Mouse (Mus musculus) stomach, embryonic 16.5 days (tissue): ENCODE results near the gene Mroh8. TPM values are rescaled to one million over a fixed set of nuclear protein-coding genes. Genes with fewer than 3 reads are reported as not detected.
A peak's percentile ranks its signal among the peaks of the same experiment; 100 is the strongest.
"Not testable (repeated sequence)": the region's sequence is repeated elsewhere in the genome, so short reads cannot be mapped to it uniquely, and the experiment has no call there.

Experiments
- ATAC-seq: fragments of 200-750 bp; cut with Nextera tagmentation; 2 replicates; pipeline ENCODE4 v1.8.0; 2017; ENCODE audit warnings: moderate number of reproducible peaks, moderate TSS enrichment; ENCODE audit not compliant: insufficient read depth, low FRiP score
- H3K27ac ChIP-seq: fragments of 300-500 bp; sonication (generic); 2 replicates; pipeline ENCODE4 v1.5.1; 2014; ENCODE audit warnings: low read length
- H3K27me3 ChIP-seq: fragments of 300-500 bp; sonication (generic); 2 replicates; pipeline ENCODE4 v1.6.1; 2014; ENCODE audit warnings: low read length, control low read depth, mixed read lengths; ENCODE audit not compliant: control insufficient read depth, insufficient read depth
- H3K36me3 ChIP-seq: fragments of 300-500 bp; sonication (generic); 2 replicates; pipeline ENCODE4 v1.6.1; 2014; ENCODE audit warnings: low read length; ENCODE audit not compliant: control insufficient read depth, insufficient read depth
- H3K4me1 ChIP-seq: fragments of 300-500 bp; sonication (generic); 2 replicates; pipeline ENCODE4 v1.6.1; 2014; ENCODE audit warnings: low read length, control low read depth, mixed read lengths; ENCODE audit not compliant: control insufficient read depth, insufficient read depth
- H3K4me2 ChIP-seq: fragments of 300-500 bp; sonication (generic); 2 replicates; pipeline ENCODE4 v1.6.1; 2014; ENCODE audit warnings: low read depth, low read length, mixed read lengths
- H3K4me3 ChIP-seq: fragments of 300-500 bp; sonication (generic); replicated peaks from 2 replicates; pipeline ENCODE4 v1.5.1; 2014; ENCODE audit warnings: mild to moderate bottlenecking, low read length
- H3K9ac ChIP-seq: fragments of 300-500 bp; sonication (generic); 2 replicates; pipeline ENCODE4 v1.6.1; 2014; ENCODE audit warnings: low read length
- H3K9me3 ChIP-seq: fragments of 300-500 bp; sonication (generic); replicated peaks from 2 replicates; pipeline ENCODE4 v1.6.1; 2016; ENCODE audit warnings: low read length, control low read depth; ENCODE audit not compliant: control insufficient read depth
- WGBS: fragments of 180-500 bp; shearing (Covaris S2); extraction: QIAGEN DNeasy Blood & Tissue Kit; methylation state at CpG from one replicate; pipeline ENCODE4 v1.1.7; 2014; 5-methylcytosine and 5-hydroxymethylcytosine counted together
- polyA plus RNA-seq: library from polyadenylated mRNA; unstranded; fragments of >200 nt; fragmentation: Nextera tagmentation; extraction: Ambion mirVana; gene quantifications from 2 replicates; pipeline ENCODE4 v1.2.1, GENCODE M21; 2015

The Mroh8 gene
- polyA plus RNA-seq, 1 experiment from 2014 or later, result 0.43 TPM

GRCm38 (mm10) chr2:157211731-157212130 is 67.6 kb downstream of the Mroh8 start:
- no peak overlapping the region for H3K4me3 ChIP-seq
- no peak for ATAC-seq

GRCm38 (mm10) chr2:157204366-157205218 is 74.8 kb downstream of the Mroh8 start, which contains the start of gene Rbl1:
TSS of gene Rbl1 (minus strand) at chr2:157204534.
- Histone ChIP-seq H3K4me3 (peak within 1 kb of the TSS; percentile 76), H3K9me3 (no peaks in the 10 kb centered on the region), H3K36me3 (no peaks in the 10 kb centered on the region), H3K27ac (peak within 1 kb of the TSS; percentile 97), H3K4me1 (peaks cover 5% of the 10 kb centered on the region; the same call in 1 of the 2 replicates), H3K4me2 (peak within 1 kb of the TSS; percentile 69), H3K27me3 (no peaks in the 10 kb centered on the region), H3K9ac (peak within 1 kb of the TSS; percentile 97)
- WGBS, result under 1% methylated on average over 72 of the region's 73 CpGs
- ATAC-seq, result peak; percentile 90

More at GRCm38 (mm10) chr2:157211731-157212130, 67.6 kb downstream of the Mroh8 start:
- H3K36me3 ChIP-seq, result no peaks in the 10 kb centered on the region
- no peaks in the 10 kb centered on the region for H3K9me3 ChIP-seq
- H3K9ac ChIP-seq, result no peak overlapping the region
- no peak overlapping the region for H3K27ac ChIP-seq
- 91% methylated on average over 7 of the region's 7 CpGs for WGBS
- H3K27me3 ChIP-seq, result no peaks in the 10 kb centered on the region
- no peak overlapping the region for H3K4me2 ChIP-seq
- H3K4me1 ChIP-seq, result no peaks in the 10 kb centered on the region

- peak; percentile 86 for ATAC-seq
- peaks cover 6% of the 10 kb centered on the region for H3K36me3 ChIP-seq
- H3K4me2 ChIP-seq, result peak overlapping the region; percentile 69
- H3K27ac ChIP-seq, result peak overlapping the region; percentile 97
- no peaks in the 10 kb centered on the region for H3K27me3 ChIP-seq
- H3K4me1 ChIP-seq, result peaks cover 5% of the 10 kb centered on the region; the same call in 1 of the 2 replicates
- 1% methylated on average over 40 of the region's 49 CpGs for WGBS
- peak overlapping the region; percentile 76 for H3K4me3 ChIP-seq
- H3K9ac ChIP-seq, result peak overlapping the region; percentile 97
- no peaks in the 10 kb centered on the region for H3K9me3 ChIP-seq
Observed at GRCm38 (mm10) chr2:157203459-157204365, 75.6 kb downstream of the Mroh8 start.

DNA sequence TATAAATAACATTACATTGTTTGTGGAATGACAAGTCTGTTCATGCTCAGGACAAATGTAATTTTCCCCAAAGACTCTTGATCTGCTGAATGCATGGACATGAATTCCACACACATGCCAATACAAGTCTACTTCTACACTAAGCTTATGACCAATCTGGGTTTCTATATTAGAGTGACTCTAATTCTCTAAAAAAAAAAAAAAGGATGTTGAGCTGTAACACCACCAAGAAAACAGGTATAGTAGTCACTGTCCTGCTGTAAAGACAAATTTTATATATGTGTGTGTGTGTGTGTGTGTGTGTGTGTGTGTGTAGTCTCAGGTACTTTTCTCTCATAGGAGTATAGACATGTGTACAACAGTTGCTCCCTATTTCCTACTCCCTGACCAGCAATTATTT is 76.3 kb downstream of the Mroh8 start:
- ATAC-seq, result no peak
- Histone ChIP-seq H3K36me3 (peaks cover 10% of the 10 kb centered on the region), H3K27me3 (no peaks in the 10 kb centered on the region), H3K9ac (no peak overlapping the region), H3K4me1 (peaks cover 5% of the 10 kb centered on the region; the same call in 1 of the 2 replicates), H3K27ac (no peak overlapping the region), H3K4me3 (peak overlapping the region; percentile 76), H3K9me3 (no peaks in the 10 kb centered on the region), H3K4me2 (peak overlapping the region; percentile 69)

DNA sequence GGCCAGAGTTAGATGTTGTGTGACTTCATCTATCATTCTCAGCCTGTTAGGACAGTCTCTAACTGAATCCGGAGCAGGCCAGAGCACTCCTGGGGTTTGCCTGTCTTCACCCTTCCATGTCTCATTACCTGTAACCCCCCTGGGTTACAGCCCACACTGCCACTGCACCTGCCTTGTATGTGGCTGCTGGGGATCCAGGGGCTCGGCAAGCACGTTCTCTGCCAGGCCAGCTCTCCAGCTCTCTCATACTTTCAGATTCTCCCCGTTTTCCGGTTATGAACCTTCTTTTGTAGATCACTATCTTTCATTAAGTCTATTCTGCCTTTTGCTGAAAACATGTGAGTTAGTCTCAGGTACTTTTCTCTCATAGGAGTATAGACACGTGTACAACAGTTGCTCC is 77.0 kb downstream of the Mroh8 start:
- no peaks in the 10 kb centered on the region for H3K9me3 ChIP-seq
- peak overlapping the region; percentile 19; the same call in 1 of the 2 replicates for H3K4me2 ChIP-seq
- peaks cover 10% of the 10 kb centered on the region for H3K36me3 ChIP-seq
- H3K4me3 ChIP-seq, result 0 out of 2 replicates have a peak overlapping the region, but pooled peaks have one; percentile 13
- H3K4me1 ChIP-seq, result peaks cover 5% of the 10 kb centered on the region; the same call in 1 of the 2 replicates
- H3K9ac ChIP-seq, result no peak overlapping the region; the same call in 1 of the 2 replicates
- no peak for ATAC-seq
- H3K27ac ChIP-seq, result peak overlapping the region; percentile 33; the same call in 1 of the 2 replicates
- H3K27me3 ChIP-seq, result no peaks in the 10 kb centered on the region
- WGBS, result 76% methylated on average over 6 of the region's 6 CpGs

DNA sequence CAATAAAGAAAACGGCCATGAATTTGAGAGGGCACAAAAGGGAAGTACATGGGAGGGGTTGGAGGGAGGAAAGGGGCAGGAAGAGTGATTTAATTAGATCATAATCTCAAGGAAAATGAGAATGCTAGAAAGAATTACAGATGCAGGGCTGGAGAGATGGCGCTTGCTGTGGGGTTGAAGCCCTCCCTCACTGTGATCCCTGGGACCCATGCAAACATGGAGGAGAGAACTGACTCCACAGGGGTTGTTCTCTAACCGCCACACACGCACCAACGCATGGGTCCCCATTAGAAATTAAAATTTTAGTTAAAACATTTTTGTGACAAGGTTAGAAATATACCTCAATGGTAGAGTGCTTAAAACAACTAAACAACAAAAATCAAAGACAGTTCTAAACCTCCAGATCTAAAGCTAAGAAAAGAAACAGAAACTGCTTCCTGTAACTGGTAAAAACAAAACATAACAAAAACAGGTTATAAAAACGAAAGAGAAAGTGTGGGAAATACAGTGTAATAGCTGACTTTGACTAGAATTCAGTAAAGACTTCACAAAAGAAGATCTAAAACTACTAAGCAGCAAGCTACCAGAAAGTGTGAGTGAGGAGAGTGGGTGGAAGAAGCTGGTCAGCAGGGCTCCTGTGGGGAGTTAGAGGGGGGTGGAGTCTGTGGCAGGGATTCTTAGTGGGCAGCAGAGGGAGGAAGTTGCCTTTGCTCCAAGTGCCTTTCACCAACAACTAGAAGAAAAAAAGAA is 78.1 kb downstream of the Mroh8 start:
- Histone ChIP-seq H3K4me2 (no peak overlapping the region), H3K4me3 (no peak overlapping the region), H3K9me3 (no peaks in the 10 kb centered on the region), H3K36me3 (peaks cover 12% of the 10 kb centered on the region), H3K9ac (no peak overlapping the region), H3K4me1 (peaks cover 5% of the 10 kb centered on the region; the same call in 1 of the 2 replicates), H3K27ac (no peak overlapping the region), H3K27me3 (no peaks in the 10 kb centered on the region)
- ATAC-seq, result no peak
- WGBS, result 74% methylated on average over 6 of the region's 6 CpGs

- H3K4me3 ChIP-seq, H3K9me3 ChIP-seq, H3K4me1 ChIP-seq, H3K27ac ChIP-seq, H3K9ac ChIP-seq, H3K27me3 ChIP-seq, ATAC-seq, H3K4me2 ChIP-seq: not testable (repeated sequence)
- 94% methylated on average over 11 of the region's 11 CpGs for WGBS
- H3K36me3 ChIP-seq, result peaks cover 16% of the 10 kb centered on the region
Observed at GRCm38 (mm10) chr2:157198405-157198804, 80.9 kb downstream of the Mroh8 start.

DNA sequence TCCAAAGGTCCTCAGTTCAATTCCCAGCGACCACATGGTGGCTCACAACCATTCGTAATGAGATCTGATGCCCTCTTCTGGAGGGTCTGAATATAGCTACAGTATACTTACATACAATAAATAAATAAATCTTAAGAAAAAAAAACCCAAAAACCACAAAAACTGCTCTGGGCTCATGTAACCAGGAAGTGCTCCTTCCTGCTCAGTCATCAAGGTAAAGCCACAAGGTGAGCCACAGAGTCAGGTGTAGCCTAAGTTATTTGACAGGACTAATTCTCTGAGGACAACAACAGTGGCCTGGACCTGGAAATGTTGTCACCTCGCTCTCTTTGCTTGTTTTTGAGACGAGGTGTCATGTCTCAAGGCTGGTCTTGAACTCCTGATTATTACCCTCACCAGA is 88.7 kb downstream of the Mroh8 start:
- WGBS, result 92% methylated on average over 4 of the region's 4 CpGs
- H3K4me1 ChIP-seq, result no peaks in the 10 kb centered on the region
- no peak for ATAC-seq
- H3K9me3 ChIP-seq, result no peaks in the 10 kb centered on the region
- peaks cover 30% of the 10 kb centered on the region for H3K36me3 ChIP-seq
- no peak overlapping the region for H3K27ac ChIP-seq
- no peak overlapping the region for H3K4me2 ChIP-seq
- H3K9ac ChIP-seq, result no peak overlapping the region
- H3K27me3 ChIP-seq, result no peaks in the 10 kb centered on the region
- H3K4me3 ChIP-seq, result no peak overlapping the region
